Mouse (Mus musculus) kidney, embryonic 15.5 days (tissue): ENCODE measurements around the gene Jmjd8. TPM values are rescaled to one million over a fixed set of nuclear protein-coding genes. Genes with fewer than 3 reads are reported as not detected.

ENCODE experiments used
- ATAC-seq: fragments of 200-750 bp; cut with Nextera tagmentation; replicated peaks from 2 replicates; pipeline ENCODE4 v1.8.0; 2017; ENCODE audit warnings: moderate TSS enrichment; ENCODE audit not compliant: low FRiP score
- H3K27ac ChIP-seq: fragments of 300-500 bp; sonication (generic); 2 replicates; pipeline ENCODE4 v1.5.1; 2015; ENCODE audit warnings: mild to moderate bottlenecking, inconsistent platforms
- H3K27me3 ChIP-seq: fragments of 300-500 bp; sonication (generic); 2 replicates; pipeline ENCODE4 v1.6.1; 2015; ENCODE audit warnings: inconsistent platforms
- H3K36me3 ChIP-seq: fragments of 300-500 bp; sonication (generic); 2 replicates; pipeline ENCODE4 v1.6.1; 2015; ENCODE audit warnings: inconsistent platforms
- H3K4me1 ChIP-seq: fragments of 300-500 bp; sonication (generic); 2 replicates; pipeline ENCODE4 v1.6.1; 2015; ENCODE audit warnings: inconsistent platforms
- H3K4me2 ChIP-seq: fragments of 300-500 bp; sonication (generic); 2 replicates; pipeline ENCODE4 v1.6.1; 2015; ENCODE audit warnings: moderate library complexity, mild to moderate bottlenecking, inconsistent platforms
- H3K4me3 ChIP-seq: fragments of 300-500 bp; sonication (generic); replicated peaks from 2 replicates; pipeline ENCODE4 v1.5.1; 2015; ENCODE audit warnings: mild to moderate bottlenecking, inconsistent platforms
- H3K9ac ChIP-seq: fragments of 300-500 bp; sonication (generic); 2 replicates; pipeline ENCODE4 v1.6.1; 2015; ENCODE audit warnings: mild to moderate bottlenecking, inconsistent platforms
- H3K9me3 ChIP-seq: fragments of 300-500 bp; sonication (generic); replicated peaks from 2 replicates; pipeline ENCODE4 v1.6.1; 2016; ENCODE audit warnings: inconsistent platforms
- WGBS: fragments of 180-500 bp; shearing (Covaris S2); methylation state at CpG from one replicate; pipeline ENCODE4 v1.1.7; 2015; ENCODE audit warnings: mixed read lengths; 5-methylcytosine and 5-hydroxymethylcytosine counted together
- polyA plus RNA-seq: library from polyadenylated mRNA; unstranded; fragments of >200 nt; fragmentation: Nextera tagmentation; extraction: Ambion mirVana; gene quantifications from 2 replicates; pipeline ENCODE4 v1.2.1, GENCODE M21; 2015

The Jmjd8 gene
- polyA plus RNA-seq, 1 experiment from 2014 or later = 61.4 TPM

DNA sequence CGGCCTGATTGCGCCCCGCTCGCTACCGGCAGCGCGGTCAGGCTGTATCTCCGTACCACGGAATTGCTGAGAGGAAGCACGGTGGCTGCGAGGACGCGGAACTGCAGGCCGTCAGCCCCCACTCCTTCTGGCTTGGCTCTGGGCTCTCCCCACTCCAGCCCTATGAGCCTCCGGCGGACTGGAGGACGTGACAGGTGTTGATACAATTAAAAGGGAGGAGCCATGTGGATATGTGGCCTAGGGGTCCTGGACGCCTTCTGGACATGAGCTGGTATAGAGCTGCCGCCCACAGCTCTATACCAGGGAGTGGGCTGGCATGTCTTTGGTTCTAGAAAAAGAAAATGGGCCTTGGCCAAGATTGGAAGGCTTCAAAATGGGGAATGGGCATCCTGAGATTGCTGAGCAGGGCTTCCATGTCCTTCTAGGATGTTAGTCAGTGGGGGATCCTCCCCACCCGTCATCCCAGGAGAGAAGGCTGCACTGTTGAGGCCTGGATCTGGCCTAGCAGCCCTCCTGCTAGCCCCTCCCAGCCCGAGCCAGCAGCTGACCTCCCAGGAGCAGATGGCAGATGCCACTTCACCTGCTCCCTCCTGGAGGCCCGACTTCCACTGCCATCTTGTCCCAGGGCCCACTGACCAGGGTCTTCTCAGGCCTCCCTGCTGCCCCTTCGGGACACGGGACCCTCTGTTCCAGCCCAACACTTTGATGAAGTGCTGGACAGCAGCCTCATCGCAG is 18.9 kb upstream of the Jmjd8 start:
- WGBS = 12% methylated on average over 25 of the region's 25 CpGs
- H3K4me2 ChIP-seq = peak overlapping the region; percentile 99
- no peaks in the 10 kb centered on the region for H3K9me3 ChIP-seq
- H3K27ac ChIP-seq = no peak overlapping the region
- peaks cover 24% of the 10 kb centered on the region for H3K4me1 ChIP-seq
- peaks cover 73% of the 10 kb centered on the region for H3K27me3 ChIP-seq
- H3K4me3 ChIP-seq = peak overlapping the region; percentile 73
- H3K36me3 ChIP-seq = no peaks in the 10 kb centered on the region
- peak overlapping the region; percentile 48 for H3K9ac ChIP-seq
- peak; percentile 27 for ATAC-seq

DNA sequence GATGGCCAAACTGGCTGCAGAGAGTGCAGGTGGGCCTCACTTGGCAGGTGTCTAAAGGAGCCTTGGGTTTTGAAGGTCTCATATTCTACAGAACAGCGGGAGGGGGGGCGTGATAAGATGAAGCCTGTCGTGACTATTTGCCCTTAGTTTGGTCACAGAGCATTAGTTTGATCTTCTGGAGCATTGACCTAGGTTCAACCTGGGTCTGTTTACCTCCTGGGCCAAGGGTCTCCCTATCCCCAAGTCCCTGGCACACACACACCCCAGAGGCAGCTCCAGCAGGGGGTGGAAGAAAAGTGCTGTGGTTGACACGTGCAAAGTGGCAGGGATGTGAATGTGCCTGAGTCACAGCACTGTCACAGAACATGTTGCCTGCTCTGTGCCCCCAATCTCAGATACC is 17.8 kb upstream of the Jmjd8 start:
- no peak overlapping the region for H3K9ac ChIP-seq
- H3K9me3 ChIP-seq = no peaks in the 10 kb centered on the region
- ATAC-seq = no peak
- no peak overlapping the region for H3K4me2 ChIP-seq
- WGBS = 71% methylated on average over 4 of the region's 4 CpGs
- no peak overlapping the region for H3K27ac ChIP-seq
- H3K36me3 ChIP-seq = no peaks in the 10 kb centered on the region
- peaks cover 24% of the 10 kb centered on the region for H3K4me1 ChIP-seq
- no peak overlapping the region for H3K4me3 ChIP-seq
- H3K27me3 ChIP-seq = peaks cover 69% of the 10 kb centered on the region

GRCm38 (mm10) chr17:25813471-25813870 is 15.2 kb upstream of the Jmjd8 start:
- Histone ChIP-seq H3K36me3 (no peaks in the 10 kb centered on the region), H3K4me1 (peaks cover 19% of the 10 kb centered on the region), H3K9me3 (no peaks in the 10 kb centered on the region), H3K4me3 (no peak overlapping the region), H3K9ac (no peak overlapping the region), H3K4me2 (peak overlapping the region; percentile 24), H3K27me3 (peaks cover 81% of the 10 kb centered on the region), H3K27ac (no peak overlapping the region)
- ATAC-seq = peak; percentile 47
- WGBS = under 1% methylated on average over 20 of the region's 20 CpGs

DNA sequence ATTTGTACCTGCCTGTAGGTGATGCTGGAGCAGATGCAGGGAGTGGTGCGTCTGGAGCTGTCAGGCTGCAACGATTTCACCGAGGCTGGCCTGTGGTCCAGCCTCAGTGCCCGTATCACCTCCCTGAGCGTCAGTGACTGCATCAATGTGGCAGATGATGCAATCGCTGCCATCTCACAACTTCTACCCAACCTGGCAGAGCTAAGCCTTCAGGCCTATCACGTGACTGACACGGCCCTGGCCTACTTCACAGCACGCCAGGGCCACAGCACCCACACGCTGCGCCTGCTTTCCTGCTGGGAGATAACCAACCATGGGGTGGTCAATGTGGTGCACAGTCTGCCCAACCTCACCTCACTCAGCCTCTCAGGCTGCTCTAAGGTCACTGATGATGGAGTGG is 11.0 kb upstream of the Jmjd8 start:
- Histone ChIP-seq H3K9me3 (no peaks in the 10 kb centered on the region), H3K4me3 (no peak overlapping the region), H3K27ac (no peak overlapping the region), H3K9ac (no peak overlapping the region), H3K27me3 (peaks cover 81% of the 10 kb centered on the region), H3K36me3 (no peaks in the 10 kb centered on the region), H3K4me1 (peaks cover 14% of the 10 kb centered on the region), H3K4me2 (no peak overlapping the region)
- WGBS = 84% methylated on average over 11 of the region's 11 CpGs
- ATAC-seq = no peak

- 6% methylated on average over 45 of the region's 46 CpGs for WGBS
- H3K27ac ChIP-seq = no peak overlapping the region
- 0 out of 2 replicates have a peak, but pooled peaks have one; percentile 22 for ATAC-seq
- peak overlapping the region; percentile 21 for H3K4me3 ChIP-seq
- no peak overlapping the region for H3K9ac ChIP-seq
- H3K4me1 ChIP-seq = peaks cover 12% of the 10 kb centered on the region
- no peaks in the 10 kb centered on the region for H3K9me3 ChIP-seq
- peaks cover 73% of the 10 kb centered on the region for H3K27me3 ChIP-seq
- H3K4me2 ChIP-seq = peak overlapping the region; percentile 46
- H3K36me3 ChIP-seq = no peaks in the 10 kb centered on the region
These were observed 9.6 kb upstream of the Jmjd8 start for GRCm38 (mm10) chr17:25818851-25819780.

- H3K4me1 ChIP-seq = peaks cover 44% of the 10 kb centered on the region
- peak within 1 kb of the TSS; percentile 76 for H3K4me3 ChIP-seq
- H3K27ac ChIP-seq = peak within 1 kb of the TSS; percentile 75
- no peaks in the 10 kb centered on the region for H3K9me3 ChIP-seq
- peaks cover 42% of the 10 kb centered on the region for H3K27me3 ChIP-seq
- H3K36me3 ChIP-seq = peaks cover 28% of the 10 kb centered on the region
- peak within 1 kb of the TSS; percentile 83 for H3K9ac ChIP-seq
- peak within 1 kb of the TSS; percentile 95 for H3K4me2 ChIP-seq
- peak; percentile 53 for ATAC-seq
- 1% methylated on average over 18 of the region's 18 CpGs for WGBS
These were observed 5.2 kb upstream of the Jmjd8 start, which contains the start of gene Wdr24 for GRCm38 (mm10) chr17:25823452-25823851. Gene Wdr24, plus strand, starts transcription at chr17:25823627.

DNA sequence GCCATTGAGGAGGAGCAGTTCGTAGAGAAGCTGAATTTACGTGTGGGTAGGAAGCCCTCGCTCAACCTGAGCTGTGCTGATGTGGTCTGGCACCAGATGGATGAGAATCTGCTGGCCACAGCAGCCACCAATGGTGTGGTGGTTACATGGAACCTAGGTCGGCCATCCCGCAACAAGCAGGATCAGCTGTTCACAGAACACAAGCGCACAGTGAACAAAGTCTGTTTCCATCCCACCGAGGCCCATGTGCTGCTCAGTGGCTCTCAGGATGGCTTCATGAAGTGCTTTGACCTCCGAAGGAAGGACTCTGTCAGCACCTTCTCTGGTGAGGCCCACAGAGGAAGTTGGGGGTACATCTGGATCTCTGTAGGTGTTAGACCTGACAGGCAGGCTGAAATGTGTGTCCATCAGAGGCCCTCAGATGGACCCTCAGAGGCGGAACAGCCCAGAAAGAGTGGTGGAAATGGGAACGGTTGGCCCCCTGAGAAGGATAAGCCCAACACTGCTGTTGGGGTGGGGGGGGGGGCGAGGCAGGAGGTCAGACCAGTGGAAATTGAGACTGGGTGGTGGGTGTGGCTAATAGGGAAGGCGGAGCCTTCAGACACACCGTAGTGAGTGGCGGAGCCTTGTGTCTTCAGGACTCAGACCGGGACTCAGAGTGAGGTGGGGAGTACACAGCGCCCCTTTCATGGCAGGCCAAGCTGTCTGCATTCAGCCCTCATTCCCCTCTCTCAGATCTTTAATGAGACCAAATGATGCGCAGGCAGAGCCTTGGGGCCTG is 4.1 kb upstream of the Jmjd8 start:
- ATAC-seq = no peak
- no peaks in the 10 kb centered on the region for H3K9me3 ChIP-seq
- H3K27me3 ChIP-seq = peaks cover 31% of the 10 kb centered on the region
- H3K36me3 ChIP-seq = peaks cover 28% of the 10 kb centered on the region
- H3K27ac ChIP-seq = no peak overlapping the region
- H3K4me1 ChIP-seq = peaks cover 44% of the 10 kb centered on the region
- peak overlapping the region; percentile 95 for H3K4me2 ChIP-seq
- H3K4me3 ChIP-seq = peak overlapping the region; percentile 76
- H3K9ac ChIP-seq = peak overlapping the region; percentile 83
- WGBS = 70% methylated on average over 17 of the region's 17 CpGs

GRCm38 (mm10) chr17:25825311-25825710 is 3.4 kb upstream of the Jmjd8 start:
- H3K36me3 ChIP-seq = peaks cover 34% of the 10 kb centered on the region
- H3K4me3 ChIP-seq = no peak overlapping the region
- no peaks in the 10 kb centered on the region for H3K9me3 ChIP-seq
- peaks cover 24% of the 10 kb centered on the region for H3K27me3 ChIP-seq
- WGBS = 92% methylated on average over 6 of the region's 6 CpGs
- no peak for ATAC-seq
- H3K27ac ChIP-seq = no peak overlapping the region
- H3K4me2 ChIP-seq = peak overlapping the region; percentile 95
- peaks cover 50% of the 10 kb centered on the region for H3K4me1 ChIP-seq
- no peak overlapping the region for H3K9ac ChIP-seq

DNA sequence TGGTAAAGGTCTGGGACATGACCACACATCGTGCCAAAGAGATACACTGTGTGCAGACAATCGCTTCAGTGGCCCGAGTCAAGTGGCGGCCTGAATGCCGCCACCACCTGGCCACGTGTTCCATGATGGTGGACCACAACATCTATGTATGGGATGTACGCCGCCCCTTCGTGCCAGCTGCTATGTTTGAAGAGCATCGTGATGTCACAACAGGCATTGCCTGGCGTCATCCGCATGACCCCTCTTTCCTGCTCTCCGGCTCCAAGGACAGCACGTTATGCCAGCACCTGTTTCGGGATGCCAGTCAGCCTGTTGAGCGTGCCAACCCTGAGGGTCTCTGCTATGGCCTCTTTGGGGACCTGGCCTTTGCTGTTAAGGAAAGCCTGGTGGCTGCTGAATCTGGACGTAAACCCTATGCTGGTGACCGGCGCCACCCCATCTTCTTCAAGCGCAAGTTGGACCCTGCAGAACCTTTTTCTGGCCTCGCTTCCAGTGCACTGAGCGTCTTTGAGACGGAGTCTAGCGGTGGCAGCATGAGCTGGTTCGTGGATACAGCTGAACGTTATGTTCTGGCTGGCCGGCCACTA is 2.6 kb upstream of the Jmjd8 start:
- WGBS = 93% methylated on average over 27 of the region's 27 CpGs
- H3K4me2 ChIP-seq = no peak overlapping the region
- H3K4me3 ChIP-seq = no peak overlapping the region
- ATAC-seq = no peak
- H3K27ac ChIP-seq = no peak overlapping the region
- peaks cover 41% of the 10 kb centered on the region for H3K36me3 ChIP-seq
- H3K9me3 ChIP-seq = no peaks in the 10 kb centered on the region
- no peak overlapping the region for H3K9ac ChIP-seq
- peaks cover 57% of the 10 kb centered on the region for H3K4me1 ChIP-seq
- peaks cover 16% of the 10 kb centered on the region for H3K27me3 ChIP-seq

DNA sequence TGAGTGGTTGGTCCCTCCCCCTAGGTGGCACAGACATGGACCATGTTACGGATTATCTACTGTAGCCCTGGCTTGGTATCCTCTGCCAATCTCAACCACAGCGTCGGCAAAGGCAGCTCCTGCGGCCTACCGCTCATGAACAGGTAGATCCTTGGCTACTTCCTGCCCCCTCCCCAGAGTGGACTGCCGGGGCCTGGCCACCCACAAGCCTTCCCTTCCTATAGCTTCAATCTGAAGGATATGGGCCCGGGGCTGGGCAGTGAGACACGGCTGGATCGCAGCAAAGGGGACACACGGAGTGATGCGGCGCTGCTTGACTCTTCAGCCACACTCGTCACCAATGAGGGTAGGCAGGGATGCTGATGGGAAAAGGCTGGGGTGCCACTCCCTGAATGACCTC is 1.7 kb upstream of the Jmjd8 start:
- Histone ChIP-seq H3K4me3 (no peak overlapping the region), H3K36me3 (peaks cover 50% of the 10 kb centered on the region), H3K9me3 (no peaks in the 10 kb centered on the region), H3K27me3 (peaks cover 7% of the 10 kb centered on the region), H3K27ac (no peak overlapping the region), H3K4me1 (peaks cover 67% of the 10 kb centered on the region), H3K4me2 (no peak overlapping the region), H3K9ac (no peak overlapping the region)
- ATAC-seq = no peak
- WGBS = 92% methylated on average over 13 of the region's 13 CpGs

- H3K4me3 ChIP-seq = no peak overlapping the region
- H3K9ac ChIP-seq = no peak overlapping the region
- no peak for ATAC-seq
- H3K36me3 ChIP-seq = peaks cover 50% of the 10 kb centered on the region
- H3K27me3 ChIP-seq = 0 out of 2 replicates have a peak, but pooled peaks cover under 1% of the 10 kb centered on the region
- peak overlapping the region; percentile 95; the same call in 1 of the 2 replicates for H3K27ac ChIP-seq
- peak overlapping the region; percentile 95 for H3K4me2 ChIP-seq
- H3K4me1 ChIP-seq = peaks cover 69% of the 10 kb centered on the region
- no peaks in the 10 kb centered on the region for H3K9me3 ChIP-seq
- WGBS = 90% methylated on average over 22 of the region's 22 CpGs
These were observed 983 bp upstream of the Jmjd8 start for GRCm38 (mm10) chr17:25827546-25828222.
